Mouse (Mus musculus) macrophage (primary cell): ENCODE data around the gene Sez6l. TPM values are rescaled to one million over a fixed set of nuclear protein-coding genes. Genes with fewer than 3 reads are reported as not detected.
"Not testable (repeated sequence)": the region's sequence is repeated elsewhere in the genome, so short reads cannot be mapped to it uniquely, and the experiment has no call there.

Source experiments
- H3K27ac ChIP-seq: fragments of 350-480 bp; formaldehyde crosslinking; 2 replicates; pipeline ENCODE4 v1.9.0; 2021
- H3K36me3 ChIP-seq: fragments of 350-480 bp; formaldehyde crosslinking; 2 replicates; pipeline ENCODE4 v1.9.0; 2021; ENCODE audit errors: inconsistent target
- H3K4me3 ChIP-seq: fragments of 350-480 bp; formaldehyde crosslinking; 2 replicates; pipeline ENCODE4 v1.9.0; 2021; ENCODE audit errors: inconsistent target
- H3K79me2 ChIP-seq: fragments of 350-480 bp; formaldehyde crosslinking; 2 replicates; pipeline ENCODE4 v1.9.0; 2021; ENCODE audit errors: inconsistent target
- WGBS: methylation state at CpG from one replicate; pipeline ENCODE4 v1.1.7; 2026; ENCODE audit warnings: inconsistent platforms; ENCODE audit not compliant: missing documents; 5-methylcytosine and 5-hydroxymethylcytosine counted together
- polyA plus RNA-seq: library from polyadenylated mRNA; stranded (reverse); fragments of 250-400 nt; gene quantifications from 3 replicates; pipeline ENCODE4 v1.2.4, GENCODE M21; 2018; ENCODE audit warnings: inconsistent platforms

The Sez6l gene
- polyA plus RNA-seq, 1 experiment from 2014 or later = not detected

- 66% methylated on average over 2 of the region's 2 CpGs for WGBS
- no peak overlapping the region for H3K4me3 ChIP-seq
- H3K27ac ChIP-seq = no peak overlapping the region
- H3K79me2 ChIP-seq = no peaks in the 10 kb centered on the region
- no peaks in the 10 kb centered on the region for H3K36me3 ChIP-seq
Measured at GRCm38 (mm10) chr5:112427283-112427682, 149.7 kb downstream of the Sez6l start.

- H3K36me3 ChIP-seq = no peaks in the 10 kb centered on the region
- WGBS = 40% methylated on average over 7 of the region's 7 CpGs
- no peaks in the 10 kb centered on the region for H3K79me2 ChIP-seq
- no peak overlapping the region for H3K4me3 ChIP-seq
- H3K27ac ChIP-seq = no peak overlapping the region
Measured at GRCm38 (mm10) chr5:112426635-112427034, 150.3 kb downstream of the Sez6l start.

GRCm38 (mm10) chr5:112419535-112419934, 157.4 kb downstream of the Sez6l start:
- H3K36me3 ChIP-seq = no peaks in the 10 kb centered on the region
- H3K79me2 ChIP-seq = no peaks in the 10 kb centered on the region
- no peak overlapping the region for H3K4me3 ChIP-seq
- WGBS = 40% methylated on average over 12 of the region's 12 CpGs
- H3K27ac ChIP-seq = no peak overlapping the region

DNA sequence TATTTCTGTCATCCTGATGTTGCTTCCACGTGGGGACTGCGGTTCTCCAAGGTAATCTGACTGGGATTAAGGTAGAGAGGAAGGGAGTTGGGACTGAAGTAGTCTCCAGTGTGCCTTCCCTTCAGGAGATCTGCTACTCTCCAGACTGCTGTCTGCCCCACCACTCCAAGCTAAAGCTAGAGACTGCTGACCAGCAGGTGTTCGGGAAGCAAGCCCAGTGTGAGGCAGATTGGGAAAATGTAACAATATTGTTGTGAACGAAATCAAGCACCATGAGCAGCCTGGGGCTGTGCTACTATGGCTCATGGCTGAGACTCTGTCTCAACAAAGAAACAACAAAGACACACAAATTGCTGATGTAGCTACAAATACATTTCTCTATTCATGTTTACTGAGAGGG, 159.0 kb downstream of the Sez6l start:
- WGBS = 74% methylated on average over 4 of the region's 4 CpGs
- Histone ChIP-seq H3K36me3 (no peaks in the 10 kb centered on the region), H3K4me3 (no peak overlapping the region), H3K27ac (no peak overlapping the region), H3K79me2 (no peaks in the 10 kb centered on the region)

DNA sequence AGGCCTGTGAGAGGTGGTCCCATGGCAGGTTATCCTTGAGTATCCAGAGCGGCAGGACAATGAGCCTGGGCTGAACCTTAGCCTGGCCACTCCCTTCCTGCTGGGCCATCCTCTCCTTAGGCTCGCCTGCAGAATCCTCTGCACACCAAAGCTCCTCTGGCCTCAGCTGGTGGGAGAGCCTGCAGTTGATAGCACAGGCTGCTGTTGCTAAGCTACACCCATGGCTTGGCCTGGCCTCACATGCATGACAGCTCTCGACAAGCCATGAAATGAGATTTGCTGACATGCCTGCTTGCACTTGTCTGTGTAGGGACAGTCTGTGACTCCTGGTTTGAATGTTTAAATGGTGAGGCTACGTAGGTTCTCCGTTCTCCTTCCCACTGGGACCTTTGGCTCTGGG, 160.3 kb downstream of the Sez6l start:
- Histone ChIP-seq H3K27ac (no peak overlapping the region), H3K4me3 (no peak overlapping the region), H3K36me3 (no peaks in the 10 kb centered on the region), H3K79me2 (no peaks in the 10 kb centered on the region)
- 90% methylated on average over 5 of the region's 5 CpGs for WGBS

DNA sequence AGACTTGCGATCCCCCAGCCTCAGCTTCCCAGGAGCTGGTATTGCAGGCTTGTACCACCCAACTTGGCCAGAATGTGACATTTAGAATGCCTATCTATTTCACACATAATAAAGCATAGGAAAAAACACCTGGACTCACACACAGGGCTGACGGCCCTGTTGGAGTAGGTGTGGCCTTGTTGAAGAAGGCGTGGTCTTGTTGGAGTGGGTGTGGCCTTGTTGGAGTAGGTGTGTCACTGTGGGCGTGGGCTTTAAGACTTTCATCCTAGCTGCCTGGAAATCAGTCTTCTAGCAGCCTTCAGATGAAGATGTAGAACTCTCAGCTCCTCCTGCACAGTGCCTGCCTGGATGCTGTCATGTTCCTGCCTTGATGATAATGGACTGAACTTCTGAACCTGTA, 164.2 kb downstream of the Sez6l start:
- not testable (repeated sequence) for H3K36me3 ChIP-seq, H3K79me2 ChIP-seq, H3K4me3 ChIP-seq, H3K27ac ChIP-seq
- 76% methylated on average over 3 of the region's 4 CpGs for WGBS

GRCm38 (mm10) chr5:112411514-112412335, 165.3 kb downstream of the Sez6l start:
- Histone ChIP-seq H3K27ac (no peak overlapping the region), H3K36me3 (no peaks in the 10 kb centered on the region), H3K4me3 (no peak overlapping the region), H3K79me2 (no peaks in the 10 kb centered on the region)
- 20% methylated on average over 19 of the region's 19 CpGs for WGBS

DNA sequence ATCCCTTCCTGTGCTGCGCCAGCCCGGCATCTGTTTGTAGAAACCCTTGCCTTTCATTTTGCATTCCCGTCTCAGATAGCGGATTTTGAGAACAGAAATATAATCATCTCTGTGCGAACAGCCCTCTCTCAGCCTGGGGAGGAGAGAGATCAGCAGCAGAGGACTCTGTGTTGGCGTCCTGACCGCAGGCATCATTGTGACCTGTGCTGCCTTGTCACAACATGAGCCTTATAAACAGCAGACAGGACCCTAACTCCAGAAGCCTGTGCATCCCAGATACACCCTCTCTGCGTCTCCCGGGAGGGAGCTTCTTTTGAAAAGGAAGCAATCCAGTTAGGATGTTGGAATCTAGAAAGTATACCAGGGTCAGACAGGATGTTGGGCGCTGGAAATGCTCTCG, 165.9 kb downstream of the Sez6l start:
- no peak overlapping the region for H3K4me3 ChIP-seq
- no peaks in the 10 kb centered on the region for H3K36me3 ChIP-seq
- no peaks in the 10 kb centered on the region for H3K79me2 ChIP-seq
- H3K27ac ChIP-seq = no peak overlapping the region
- WGBS = 56% methylated on average over 11 of the region's 11 CpGs

DNA sequence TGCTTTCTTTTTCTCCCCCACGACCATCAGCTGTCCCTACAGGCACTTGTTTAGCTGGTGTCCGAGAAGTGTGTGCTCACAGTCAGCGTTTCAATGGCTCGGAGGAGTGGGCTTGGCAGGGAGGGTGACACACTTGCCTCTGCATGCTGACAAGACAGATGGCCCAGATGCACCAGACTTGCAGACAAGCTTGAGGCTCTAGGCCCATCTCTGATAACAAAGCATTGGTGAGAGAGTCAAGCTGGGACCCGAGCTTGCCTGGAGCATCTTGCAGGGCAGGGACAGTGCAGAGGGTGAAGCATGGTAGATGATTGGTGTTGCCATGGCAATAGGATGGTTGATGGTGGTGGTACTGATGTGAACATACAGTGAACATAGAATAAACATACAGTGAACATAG, 167.7 kb downstream of the Sez6l start:
- no peaks in the 10 kb centered on the region for H3K79me2 ChIP-seq
- 70% methylated on average over 5 of the region's 5 CpGs for WGBS
- H3K4me3 ChIP-seq = no peak overlapping the region

GRCm38 (mm10) chr5:112406017-112406416, 171.0 kb downstream of the Sez6l start:
- Histone ChIP-seq H3K4me3 (no peak overlapping the region), H3K79me2 (no peaks in the 10 kb centered on the region), H3K27ac (no peak overlapping the region), H3K36me3 (no peaks in the 10 kb centered on the region)
- 46% methylated on average over 3 of the region's 3 CpGs for WGBS

More for the DNA sequence above, 167.7 kb downstream of the Sez6l start:
- Histone ChIP-seq H3K27ac (no peak overlapping the region), H3K36me3 (no peaks in the 10 kb centered on the region)

GRCm38 (mm10) chr5:112402437-112402836, 174.5 kb downstream of the Sez6l start:
- H3K4me3 ChIP-seq = no peak overlapping the region
- no peak overlapping the region for H3K27ac ChIP-seq
- 75% methylated on average over 3 of the region's 3 CpGs for WGBS
- no peaks in the 10 kb centered on the region for H3K36me3 ChIP-seq
- H3K79me2 ChIP-seq = no peaks in the 10 kb centered on the region

GRCm38 (mm10) chr5:112399284-112399683, 177.7 kb downstream of the Sez6l start:
- no peaks in the 10 kb centered on the region for H3K79me2 ChIP-seq
- H3K36me3 ChIP-seq = no peaks in the 10 kb centered on the region
- 82% methylated on average over 10 of the region's 10 CpGs for WGBS
- no peak overlapping the region for H3K4me3 ChIP-seq
- H3K27ac ChIP-seq = no peak overlapping the region

DNA sequence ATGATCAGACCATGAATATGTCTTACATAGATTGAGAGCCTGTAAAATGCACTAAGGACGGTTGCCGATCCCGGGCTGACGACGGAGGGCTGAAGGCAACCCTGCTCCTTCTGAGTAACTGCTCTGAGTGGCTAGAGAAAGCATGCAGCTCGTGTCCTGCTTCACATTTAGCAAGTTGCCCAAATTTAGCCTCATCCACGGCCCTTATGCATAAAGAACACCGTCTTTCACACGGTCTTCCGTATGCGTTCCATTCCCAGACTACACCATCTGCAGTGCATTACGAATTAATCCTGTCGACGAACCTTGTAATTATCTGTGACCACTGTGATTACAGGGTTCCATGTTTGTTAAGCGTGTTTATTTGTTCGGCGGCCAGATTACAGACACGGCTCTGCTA, 180.9 kb downstream of the Sez6l start:
- Histone ChIP-seq H3K27ac (no peak overlapping the region), H3K79me2 (no peaks in the 10 kb centered on the region), H3K4me3 (no peak overlapping the region), H3K36me3 (no peaks in the 10 kb centered on the region)
- 85% methylated on average over 18 of the region's 18 CpGs for WGBS

DNA sequence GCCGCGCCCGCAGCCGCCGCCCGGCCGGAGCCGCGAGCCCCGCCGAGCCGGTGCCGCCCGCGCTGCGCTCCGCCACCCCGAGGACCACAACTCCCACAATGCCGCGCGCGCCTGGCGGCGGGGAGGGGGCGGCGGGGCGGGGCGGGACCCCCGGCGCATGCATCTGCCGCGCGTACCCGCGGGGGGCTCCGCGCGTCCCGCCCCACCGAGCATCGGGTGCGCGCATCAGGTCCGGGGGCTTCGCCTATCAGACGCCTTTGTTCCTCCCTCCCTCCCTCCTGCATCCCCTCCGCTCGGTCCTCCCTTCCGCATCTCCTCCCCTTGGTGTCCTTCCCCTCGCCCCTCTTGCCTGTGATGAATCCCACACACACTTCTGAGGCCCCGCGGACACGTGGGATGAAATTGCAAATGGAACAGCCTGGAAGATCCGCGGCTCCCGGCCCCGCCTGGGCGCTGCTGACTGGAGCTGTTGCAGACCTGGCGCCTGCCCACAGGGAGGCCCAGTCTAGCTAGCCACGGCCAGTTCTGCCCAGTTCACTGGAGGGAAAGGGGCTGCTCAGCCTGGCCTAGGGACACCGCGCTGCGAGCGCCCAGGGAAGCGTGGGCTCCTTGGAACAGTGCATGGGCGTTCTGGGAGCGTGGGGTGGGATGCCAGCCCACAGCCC, 182.1 kb downstream of the Sez6l start, which contains the start of gene Asphd2:
Asphd2 (minus strand) TSS at position 88 of the 665 bp plus-strand sequence.
- no peak within 1 kb of the TSS for H3K27ac ChIP-seq
- no peaks in the 10 kb centered on the region for H3K79me2 ChIP-seq
- H3K36me3 ChIP-seq = no peaks in the 10 kb centered on the region
- H3K4me3 ChIP-seq = no peak within 1 kb of the TSS
- 6% methylated on average over 66 of the region's 67 CpGs for WGBS

- no peaks in the 10 kb centered on the region for H3K36me3 ChIP-seq
- no peak overlapping the region for H3K27ac ChIP-seq
- H3K4me3 ChIP-seq = no peak overlapping the region
Measured at GRCm38 (mm10) chr5:112394415-112394763, 182.6 kb downstream of the Sez6l start.

More at GRCm38 (mm10) chr5:112394415-112394763, 182.6 kb downstream of the Sez6l start:
- 3% methylated on average over 24 of the region's 28 CpGs for WGBS
- H3K79me2 ChIP-seq = no peaks in the 10 kb centered on the region
